Mouse (Mus musculus) olfactory bulb, adult 2 months (tissue): Measurements from ENCODE around the gene Nup50. TPM values are rescaled to one million over a fixed set of nuclear protein-coding genes. Genes with fewer than 3 reads are reported as not detected.

Source experiments
- H3K27ac ChIP-seq: fragments of 200-500 bp; 2 replicates; pipeline ENCODE4 v1.5.1; 2012; ENCODE audit warnings: low read depth, low read length; ENCODE audit not compliant: insufficient read depth
- H3K4me1 ChIP-seq: fragments of 200-500 bp; 2 replicates; pipeline ENCODE4 v1.6.1; 2012; ENCODE audit warnings: low read length; ENCODE audit not compliant: control insufficient read depth, insufficient read depth
- H3K4me3 ChIP-seq: fragments of 200-500 bp; 2 replicates; pipeline ENCODE4 v1.5.1; 2012; ENCODE audit warnings: mild to moderate bottlenecking, low read depth, low read length, moderate library complexity; ENCODE audit not compliant: insufficient read depth
- CTCF ChIP-seq: fragments of 200-500 bp; IDR thresholded peaks from 2 replicates; pipeline ENCODE4 v1.5.1; 2012; ENCODE audit warnings: low read depth, mild to moderate bottlenecking, low read length, moderate library complexity; ENCODE audit not compliant: insufficient read depth
- POLR2A ChIP-seq: fragments of 200-500 bp; IDR thresholded peaks from 2 replicates; pipeline ENCODE4 v1.6.1; 2012; ENCODE audit warnings: mild to moderate bottlenecking, low read depth, low read length, moderate library complexity; ENCODE audit not compliant: insufficient read depth
- WGBS: fragments of 180-500 bp; shearing (Covaris S2); methylation state at CpG from one replicate; pipeline ENCODE4 v1.1.7; 2018; 5-methylcytosine and 5-hydroxymethylcytosine counted together
- polyA plus RNA-seq: library from polyadenylated mRNA; stranded (reverse); fragments of >200 nt; gene quantifications from 2 replicates; pipeline ENCODE4 v1.2.4, GENCODE M21; 2012; ENCODE audit warnings: low replicate concordance; ENCODE audit not compliant: missing spikeins, insufficient read depth, insufficient read length

The Nup50 gene
- polyA plus RNA-seq, 1 experiment: 69.3 TPM

DNA sequence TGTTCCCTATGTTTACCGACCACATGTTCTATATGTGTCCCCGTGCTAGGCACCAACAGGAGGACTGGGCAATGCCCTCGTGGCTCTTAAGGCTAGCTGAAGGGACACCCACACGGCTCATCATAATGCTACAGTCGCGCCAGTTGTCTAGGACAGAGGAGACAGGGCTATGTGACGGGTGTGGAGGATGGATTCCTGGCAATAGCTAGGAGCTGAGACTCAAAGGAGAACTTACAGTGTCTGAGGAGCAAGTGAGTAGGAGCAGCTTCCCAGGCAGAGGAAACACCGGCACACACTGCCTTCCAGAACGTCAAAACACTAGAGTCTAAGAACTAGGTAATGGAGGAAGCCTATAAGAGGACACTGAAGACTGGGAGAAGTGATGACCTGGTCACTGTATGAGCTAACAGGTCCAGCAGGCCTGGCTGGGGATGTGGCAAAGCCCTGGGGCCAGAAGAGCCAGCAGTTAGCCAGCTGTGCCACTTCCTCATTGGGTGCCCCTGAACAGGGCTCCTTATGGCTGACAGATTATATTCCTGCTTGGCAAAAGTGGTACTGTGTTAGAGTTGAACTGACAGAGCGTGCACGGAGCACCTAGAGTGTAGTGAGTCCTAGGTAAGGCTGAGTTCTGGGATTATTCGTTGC, 62.4 kb downstream of the Nup50 start:
- Histone ChIP-seq H3K4me1 (peaks cover 58% of the 10 kb centered on the region), H3K4me3 (peak overlapping the region; percentile 9; the same call in 1 of the 2 replicates), H3K27ac (no peak overlapping the region; the same call in 1 of the 2 replicates)
- TF ChIP-seq CTCF (no peak), POLR2A (no peak)
- 52% methylated on average over 12 of the region's 12 CpGs for WGBS

DNA sequence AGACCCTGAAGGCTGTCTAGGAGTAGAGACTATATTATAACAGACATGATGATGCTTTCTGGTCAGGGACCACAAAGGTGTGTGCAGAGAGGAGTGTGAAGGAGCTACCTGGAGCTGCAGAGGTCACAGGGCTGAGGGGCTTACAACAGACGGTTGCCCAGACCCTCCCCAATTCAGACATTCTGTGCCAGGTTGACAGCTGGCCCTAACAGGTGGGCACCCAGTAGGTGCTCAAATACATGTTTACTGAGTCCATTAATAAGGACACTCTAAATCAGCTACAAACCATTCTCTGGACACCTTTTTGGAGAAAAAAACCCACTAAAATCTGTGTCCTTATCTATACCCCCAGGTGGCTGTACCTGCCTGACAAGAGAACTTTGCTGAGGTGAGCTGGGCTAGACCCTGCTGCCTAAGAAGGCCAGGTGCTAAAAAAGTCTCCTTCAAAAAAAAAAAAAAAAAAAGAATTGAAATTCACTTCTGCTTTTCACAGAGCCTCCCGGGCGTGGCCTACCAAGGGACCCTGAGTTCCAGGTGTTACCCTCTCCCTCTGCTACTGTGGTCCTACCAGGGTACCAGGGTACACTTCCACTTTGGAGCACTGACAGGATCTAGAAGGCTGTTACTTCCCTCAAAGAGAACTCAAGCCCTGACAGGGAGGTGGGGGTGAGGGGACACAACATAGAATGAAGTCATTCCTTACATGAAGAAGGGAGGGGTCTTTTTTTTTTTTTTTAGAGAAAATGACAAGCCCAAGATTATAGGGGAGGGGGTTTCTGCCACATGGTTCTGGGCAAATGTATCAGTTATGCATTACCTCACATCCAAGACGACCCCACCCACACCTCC, 63.2 kb downstream of the Nup50 start:
- Histone ChIP-seq H3K27ac (no peak overlapping the region; the same call in 1 of the 2 replicates), H3K4me1 (peaks cover 58% of the 10 kb centered on the region), H3K4me3 (peak overlapping the region; percentile 95)
- 58% methylated on average over 4 of the region's 4 CpGs for WGBS
- no peak for TF ChIP-seq POLR2A
- no peak for TF ChIP-seq CTCF

DNA sequence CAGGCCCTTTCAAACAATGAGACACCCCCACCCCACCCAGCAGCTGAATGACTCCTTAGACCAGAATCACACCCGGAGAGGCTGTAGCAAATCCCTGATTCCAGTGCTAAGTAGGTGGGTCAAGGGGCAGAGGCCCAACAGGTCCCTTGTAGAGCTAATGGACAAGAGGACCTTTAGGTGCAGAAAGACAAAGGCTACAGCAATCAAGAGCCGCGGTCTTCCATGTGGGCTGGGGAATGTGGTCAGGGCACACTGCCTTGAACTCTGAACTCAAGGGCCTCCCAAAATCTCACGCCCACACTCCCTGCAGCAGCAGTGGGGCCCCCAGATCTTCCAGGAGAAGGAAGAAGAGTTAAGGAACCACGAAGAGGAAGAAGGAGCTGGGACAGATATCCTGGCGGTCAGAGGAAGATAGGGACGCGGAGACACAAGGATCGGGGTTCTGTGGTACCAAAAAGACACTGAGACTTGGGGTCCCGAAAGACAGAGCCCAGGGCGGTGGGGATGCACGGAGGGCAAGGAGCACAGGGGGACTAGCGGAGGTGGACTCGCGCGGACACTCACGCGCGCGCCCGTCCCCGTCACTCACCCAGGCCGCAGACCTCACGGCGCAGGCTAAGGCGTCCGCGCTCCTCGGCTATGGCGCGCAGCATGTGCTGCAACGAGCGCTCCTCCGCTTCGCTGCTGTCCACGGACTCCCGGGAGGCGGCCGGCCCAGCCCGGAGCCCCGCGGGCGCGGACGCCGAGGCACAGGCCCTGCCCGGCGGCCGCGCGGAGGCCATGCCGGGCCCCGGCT, 64.0 kb downstream of the Nup50 start:
- Histone ChIP-seq H3K4me1 (peaks cover 51% of the 10 kb centered on the region), H3K27ac (peak overlapping the region; percentile 50), H3K4me3 (peak overlapping the region; percentile 95)
- TF ChIP-seq POLR2A: no peak
- no peak for TF ChIP-seq CTCF
- WGBS: 3% methylated on average over 53 of the region's 53 CpGs

DNA sequence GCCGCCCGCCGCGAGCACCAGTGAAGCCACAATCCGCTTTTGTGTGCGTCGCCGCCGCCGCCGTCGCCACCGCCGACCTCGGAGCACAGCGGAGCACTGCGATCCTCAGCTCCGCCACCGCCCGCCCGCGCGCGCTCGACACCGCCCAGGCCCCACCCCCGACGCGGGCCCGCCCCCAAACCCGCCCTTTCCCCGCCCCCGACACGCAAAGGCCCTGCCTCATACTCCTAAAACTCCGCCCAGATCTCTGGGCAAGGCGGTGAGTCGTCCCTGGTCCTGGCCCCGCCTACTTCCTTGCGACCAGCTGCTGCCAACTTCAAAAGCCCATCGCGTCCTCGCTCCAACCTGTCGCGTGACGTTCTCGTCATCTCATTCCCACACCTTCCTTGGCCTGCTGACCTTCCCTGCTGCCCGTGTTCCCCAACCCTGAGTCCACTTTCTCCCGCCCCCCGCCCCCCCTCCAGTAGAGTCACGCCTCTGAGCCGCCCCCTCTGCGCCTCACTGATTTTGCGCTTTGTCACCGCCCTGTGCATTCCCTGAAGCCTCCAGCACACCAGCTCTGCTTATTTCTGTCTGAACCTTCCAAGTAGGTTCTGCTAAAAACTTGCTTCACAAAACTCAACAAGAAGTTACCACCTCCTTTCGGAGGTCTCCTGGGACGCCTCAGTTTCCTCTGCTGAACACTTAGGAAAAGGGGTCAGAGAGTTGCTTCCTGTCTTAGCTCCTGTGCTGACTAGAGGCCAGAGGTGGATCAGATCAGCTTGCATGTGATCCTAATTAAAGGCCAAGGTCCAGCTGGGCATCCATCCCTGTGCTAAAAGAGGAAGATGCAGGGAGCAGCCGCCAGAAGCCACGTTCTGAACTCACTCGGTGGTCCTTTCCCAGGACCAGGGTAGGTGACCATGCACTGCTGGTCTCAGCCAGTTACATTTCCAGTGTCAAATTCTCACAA, 64.9 kb downstream of the Nup50 start, which contains the start of gene 5031439G07Rik:
Gene 5031439G07Rik, minus strand, starts transcription at position 678 of the 952 bp plus-strand sequence.
- TF ChIP-seq CTCF (no peak), POLR2A (0 out of 2 replicates have a peak, but pooled peaks have one; percentile 42)
- peak within 1 kb of the TSS; percentile 95 for H3K4me3 ChIP-seq
- peaks cover 44% of the 10 kb centered on the region for H3K4me1 ChIP-seq
- H3K27ac ChIP-seq: peak within 1 kb of the TSS; percentile 50
- WGBS: 3% methylated on average over 59 of the region's 59 CpGs

- Histone ChIP-seq H3K4me3 (no peak overlapping the region), H3K27ac (no peak overlapping the region), H3K4me1 (peaks cover 35% of the 10 kb centered on the region)
- no peak for TF ChIP-seq CTCF
- no peak for TF ChIP-seq POLR2A
- 83% methylated on average over 3 of the region's 3 CpGs for WGBS
Observed at GRCm38 (mm10) chr15:84989098-84989497, 65.9 kb downstream of the Nup50 start.

DNA sequence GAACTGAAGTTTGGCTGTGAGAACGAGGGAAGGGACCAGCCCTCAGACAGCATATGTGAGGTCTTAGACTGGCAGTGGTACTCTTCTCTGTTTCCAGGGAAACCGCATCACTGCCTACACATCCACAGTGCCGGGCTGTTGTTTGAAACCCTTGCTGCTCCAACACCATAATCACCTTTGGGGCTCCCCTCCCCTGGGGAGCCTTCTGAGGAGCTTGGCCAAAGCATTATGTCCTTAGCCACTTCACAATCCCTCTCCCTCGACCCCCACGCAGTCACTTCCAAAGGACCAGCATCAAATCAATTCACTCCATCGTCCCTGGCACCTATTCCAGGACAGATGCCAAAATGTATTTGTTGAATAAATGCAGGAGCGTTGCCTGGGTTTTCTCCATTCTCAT, 66.6 kb downstream of the Nup50 start:
- 33% methylated on average over 7 of the region's 7 CpGs for WGBS
- H3K4me1 ChIP-seq: peaks cover 39% of the 10 kb centered on the region
- no peak overlapping the region for H3K27ac ChIP-seq
- no peak overlapping the region for H3K4me3 ChIP-seq
- no peak for TF ChIP-seq POLR2A

Other genes with a start within 250 kb of the Nup50 start
- not detected in 2 replicates for gene Arhgap8, start 203.4 kb upstream of the Nup50 start, polyA plus RNA-seq
- not detected in 2 replicates for gene Phf21b, start 67.4 kb upstream of the Nup50 start, polyA plus RNA-seq
- not detected in 2 replicates for gene Gm29666, start 3.4 kb upstream of the Nup50 start, polyA plus RNA-seq
- not detected in 2 replicates for gene 5031439G07Rik, start 65.1 kb downstream of the Nup50 start, polyA plus RNA-seq
- gene Upk3a, start 93.7 kb downstream of the Nup50 start, polyA plus RNA-seq: not detected in 2 replicates
- gene Fam118a, start 105.5 kb downstream of the Nup50 start, polyA plus RNA-seq: not detected in 2 replicates
- gene Smc1b, start 208.6 kb downstream of the Nup50 start, polyA plus RNA-seq: not detected in 2 replicates
- gene Ribc2, start 208.7 kb downstream of the Nup50 start, polyA plus RNA-seq: not detected in 2 replicates